Mouse (Mus musculus) embryonic facial prominence, embryonic 11.5 days (tissue): Measurements from ENCODE around the gene Adgrg3. TPM values are rescaled to one million over a fixed set of nuclear protein-coding genes. Genes with fewer than 3 reads are reported as not detected.

ENCODE experiments used
- polyA plus RNA-seq: library from polyadenylated mRNA; unstranded; fragments of >200 nt; fragmentation: Nextera tagmentation; extraction: Ambion mirVana; gene quantifications from 2 replicates; pipeline ENCODE4 v1.2.1, GENCODE M21; 2014

Adgrg3 gene
- polyA plus RNA-seq, 1 experiment from 2014 or later = 2.0 TPM

Other genes starting within 250 kb of the Adgrg3 start
- gene Cx3cl1, start 245.7 kb upstream of the Adgrg3 start, polyA plus RNA-seq = 4.6 and 5.6 TPM in 2 replicates
- gene Ccl17, start 207.2 kb upstream of the Adgrg3 start, polyA plus RNA-seq = not detected in 2 replicates
- 51.9 and 52.8 TPM in 2 replicates for gene Coq9, start 179.4 kb upstream of the Adgrg3 start, polyA plus RNA-seq
- gene Ciapin1, start 179.3 kb upstream of the Adgrg3 start, polyA plus RNA-seq = 123 and 139 TPM in 2 replicates
- 169 and 173 TPM in 2 replicates for gene Polr2c, start 160.2 kb upstream of the Adgrg3 start, polyA plus RNA-seq
- 11.6 and 11.9 TPM in 2 replicates for gene Dok4, start 141.4 kb upstream of the Adgrg3 start, polyA plus RNA-seq
- 28.1 and 30.3 TPM in 2 replicates for gene Ccdc102a, start 99.6 kb upstream of the Adgrg3 start, polyA plus RNA-seq
- gene Adgrg5, start 94.0 kb upstream of the Adgrg3 start, polyA plus RNA-seq = not detected in 2 replicates
- gene Adgrg1, start 42.9 kb upstream of the Adgrg3 start, polyA plus RNA-seq = 31.4 and 33.2 TPM in 2 replicates
- not detected in 2 replicates for gene Drc7, start 37.4 kb downstream of the Adgrg3 start, polyA plus RNA-seq
- gene Katnb1, start 63.5 kb downstream of the Adgrg3 start, polyA plus RNA-seq = 21.6 and 25.7 TPM in 2 replicates
- 3.9 and 4.9 TPM in 2 replicates for gene Kifc3, start 185.1 kb downstream of the Adgrg3 start, polyA plus RNA-seq